Comparison of ENCODE assay signal across 22 mouse cellular contexts in the genomic region with DNA sequence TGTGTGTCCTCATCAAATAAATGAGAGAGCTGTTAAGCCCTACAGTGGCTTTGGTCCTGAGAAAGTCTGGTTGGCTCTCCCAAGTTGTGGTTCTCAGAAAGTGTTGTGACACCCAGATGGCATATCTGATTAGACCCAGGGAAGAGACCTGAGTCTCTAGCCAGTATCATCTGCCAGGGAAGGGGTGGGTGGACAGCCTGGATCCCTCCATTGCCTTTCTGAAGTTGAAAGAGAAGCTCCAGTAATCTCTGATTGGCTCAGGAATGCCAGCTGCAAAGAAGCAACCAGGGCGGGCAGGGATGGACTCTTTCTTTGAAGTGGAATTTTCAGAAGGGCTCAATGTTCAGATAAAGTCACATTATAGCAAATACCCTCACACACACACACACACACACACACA.
DNase-seq lines count a peak whose midpoint lies in the region; ATAC-seq lines count a peak whose summit lies in the region.
"Had no signal": no experiment of that assay in that cellular context is flagged by ENCODE, and none has a peak within 500 bp of the region (broad histone marks: within the 10 kb centered on the region; RNA-seq: fewer than 3 reads in every experiment).

No protein-coding gene starts in this region.

- no peaks in the 10 kb centered on the region for H3K27me3 ChIP-seq in heart, embryonic 16.5 days (ENCODE audit: control insufficient read depth, insufficient read depth, low read length)
- no peaks in the 10 kb centered on the region for H3K27me3 ChIP-seq in midbrain, embryonic 14.5 days (ENCODE audit: control insufficient read depth, insufficient read depth, low read length)
- H3K27me3 ChIP-seq: hindbrain, embryonic 12.5 days; neural tube, embryonic 12.5 days had no signal

- no peak overlapping the region for H3K9ac ChIP-seq in heart, embryonic 16.5 days (ENCODE audit: low read length)
- no peak overlapping the region for H3K9ac ChIP-seq in midbrain, embryonic 14.5 days (replicated peaks; ENCODE audit: low read length)
- H3K9ac ChIP-seq: hindbrain, embryonic 12.5 days; neural tube, embryonic 12.5 days had no signal

- intact Hi-C loops in heart, postnatal 14 days (cut with DNase I) = no loop called here

- peak; percentile 75 for DNase-seq in heart, adult 11 months
- no peak for DNase-seq in heart, postnatal 14 days
- no peak for DNase-seq in heart, adult 18-20 months
- DNase-seq in fat pad, adult 2 months (ENCODE audit: extremely low read depth, low read depth, low spot score) = peak; percentile 85
- DNase-seq in midbrain, embryonic 14.5 days = no peak
- DNase-seq in frontal cortex, postnatal 10 days (ENCODE audit: low spot score in 2 of 2) = no peak
- DNase-seq: adrenal gland, postnatal 36 days; B cell, adult 2 months; cerebellum, adult 2 months; cerebellum, postnatal 36 days; gastrocnemius, postnatal 36 days; kidney, adult 8-10 months; kidney, postnatal 36 days; layer of hippocampus, adult 9-11 months; left cerebral cortex, postnatal 4 days; liver; lung, postnatal 10 days had no signal

- ATAC-seq in heart, embryonic 16.5 days (replicated peaks; ENCODE audit: extremely low read depth, insufficient read depth, low FRiP score) = no peak
- ATAC-seq in midbrain, embryonic 14.5 days (ENCODE audit: low FRiP score, low TSS enrichment) = no peak
- ATAC-seq in erythroblast, adult 5-6 weeks (replicated peaks; ENCODE audit: low FRiP score, poor library complexity, severe bottlenecking) = no peak

- no peak overlapping the region for H3K4me2 ChIP-seq in heart, embryonic 16.5 days (ENCODE audit: low read depth, low read length)
- peak overlapping the region; percentile 20 for H3K4me2 ChIP-seq in midbrain, embryonic 14.5 days (ENCODE audit: low read length)
- H3K4me2 ChIP-seq: hindbrain, embryonic 12.5 days; neural tube, embryonic 12.5 days had no signal

- H3K4me3 ChIP-seq in heart, embryonic 16.5 days (ENCODE audit: low read length) = no peak overlapping the region
- no peak overlapping the region for H3K4me3 ChIP-seq in midbrain, embryonic 14.5 days (replicated peaks; ENCODE audit: low read depth, low read length)
- H3K4me3 ChIP-seq: hindbrain, embryonic 12.5 days; left cerebral cortex, adult 2 months; neural tube, embryonic 12.5 days had no signal

- 47% methylated on average over 1 of the region's 1 CpGs for WGBS in heart, embryonic 16.5 days
- 52% methylated on average over 1 of the region's 1 CpGs for WGBS in midbrain, embryonic 14.5 days

- H3K4me1 ChIP-seq in heart, embryonic 16.5 days (ENCODE audit: control insufficient read depth, insufficient read depth, low read length) = peaks cover 31% of the 10 kb centered on the region
- peaks cover 32% of the 10 kb centered on the region for H3K4me1 ChIP-seq in midbrain, embryonic 14.5 days (ENCODE audit: control insufficient read depth, insufficient read depth, low read length)

- H3K27ac ChIP-seq in heart, embryonic 16.5 days (ENCODE audit: low read length) = peak overlapping the region; percentile 52
- H3K27ac ChIP-seq in midbrain, embryonic 14.5 days (replicated peaks; ENCODE audit: low read depth, low read length) = peak overlapping the region; percentile 10
- H3K27ac ChIP-seq: hindbrain, embryonic 12.5 days; left cerebral cortex, adult 2 months; neural tube, embryonic 12.5 days had no signal

- no peaks in the 10 kb centered on the region for H3K9me3 ChIP-seq in heart, embryonic 16.5 days (replicated peaks; ENCODE audit: control insufficient read depth, low read length)
- H3K9me3 ChIP-seq in midbrain, embryonic 14.5 days (ENCODE audit: control insufficient read depth, low read length) = no peaks in the 10 kb centered on the region
- H3K9me3 ChIP-seq: hindbrain, embryonic 12.5 days; neural tube, embryonic 12.5 days had no signal

- H3K36me3 ChIP-seq in heart, embryonic 16.5 days (ENCODE audit: control insufficient read depth, insufficient read depth) = no peaks in the 10 kb centered on the region
- H3K36me3 ChIP-seq in midbrain, embryonic 14.5 days (ENCODE audit: control insufficient read depth, insufficient read depth, low read length) = no peaks in the 10 kb centered on the region
- H3K36me3 ChIP-seq: hindbrain, embryonic 12.5 days; neural tube, embryonic 12.5 days had no signal

Comparison
In these comparisons a context has a peak if more than half of its experiments do, and no peak if none do; other contexts are left out.
1. DNase-seq: peak in heart, adult 11 months (single experiment) and fat pad, adult 2 months (single experiment); none in heart, postnatal 14 days (0 of 2), heart, adult 18-20 months (0 of 2), midbrain, embryonic 14.5 days (single experiment) and frontal cortex, postnatal 10 days (0 of 2).